Mouse (Mus musculus) CD4-positive, CD25-positive, alpha-beta regulatory T cell, adult 2 months (primary cell): Measurements from ENCODE around the gene Xrn2.
"Not testable (repeated sequence)": the region's sequence is repeated elsewhere in the genome, so short reads cannot be mapped to it uniquely, and the experiment has no call there.

Source experiments
- DNase-seq: peaks from one replicate; pipeline ENCODE4 v3.0.0-alpha.2; 2012; ENCODE audit warnings: low read depth, low spot score

Gene Xrn2

DNA sequence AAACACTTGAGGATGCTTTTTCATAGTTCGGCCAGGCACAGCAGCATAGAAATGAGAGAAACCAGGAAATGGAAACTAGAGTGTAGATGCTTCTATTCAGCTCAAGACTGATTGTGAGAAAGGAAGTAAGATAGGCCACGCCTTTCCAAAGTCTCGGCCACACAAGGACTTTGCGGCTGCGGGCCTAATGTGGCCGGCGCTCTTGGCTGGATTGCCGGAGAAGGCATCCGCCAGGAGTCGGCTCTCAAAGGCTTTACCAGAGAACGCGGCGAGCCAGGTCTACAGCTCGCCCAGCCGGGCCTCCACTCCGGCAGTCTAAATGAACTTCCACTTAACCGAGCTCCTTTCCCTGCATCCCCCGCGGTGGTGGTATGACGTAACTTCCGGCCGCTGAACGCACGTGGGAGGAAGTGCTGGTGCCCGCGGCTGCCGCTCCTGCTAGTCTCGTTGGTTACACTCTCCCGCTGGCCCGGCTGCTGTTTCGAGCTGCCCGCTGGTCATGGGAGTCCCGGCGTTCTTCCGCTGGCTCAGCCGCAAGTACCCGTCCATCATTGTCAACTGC lies at the start of gene Xrn2:
Gene Xrn2 (plus strand): TSS at position 374 of the 562 bp plus-strand sequence.
- peak; percentile 97 for DNase-seq

DNA sequence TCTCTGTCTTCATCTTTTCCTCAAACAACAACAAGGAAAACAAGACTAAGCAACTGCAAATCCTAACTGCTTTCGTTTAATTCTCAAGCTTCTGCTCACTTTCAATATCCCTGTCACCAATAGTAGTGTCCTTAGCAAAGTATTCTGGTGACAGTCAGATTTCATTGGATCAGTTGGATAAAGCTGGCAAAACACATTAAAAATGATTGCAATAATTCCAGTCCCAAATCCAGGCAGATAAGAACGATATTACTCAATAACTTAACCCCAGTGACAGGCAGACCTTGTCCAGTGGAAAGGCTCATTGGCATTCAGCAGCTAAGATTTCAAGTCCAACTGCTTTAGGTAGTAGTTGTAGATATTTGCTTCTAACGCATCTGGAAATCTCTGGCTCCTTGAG lies 37.8 kb upstream of the Xrn2 start:
- no peak for DNase-seq

DNA sequence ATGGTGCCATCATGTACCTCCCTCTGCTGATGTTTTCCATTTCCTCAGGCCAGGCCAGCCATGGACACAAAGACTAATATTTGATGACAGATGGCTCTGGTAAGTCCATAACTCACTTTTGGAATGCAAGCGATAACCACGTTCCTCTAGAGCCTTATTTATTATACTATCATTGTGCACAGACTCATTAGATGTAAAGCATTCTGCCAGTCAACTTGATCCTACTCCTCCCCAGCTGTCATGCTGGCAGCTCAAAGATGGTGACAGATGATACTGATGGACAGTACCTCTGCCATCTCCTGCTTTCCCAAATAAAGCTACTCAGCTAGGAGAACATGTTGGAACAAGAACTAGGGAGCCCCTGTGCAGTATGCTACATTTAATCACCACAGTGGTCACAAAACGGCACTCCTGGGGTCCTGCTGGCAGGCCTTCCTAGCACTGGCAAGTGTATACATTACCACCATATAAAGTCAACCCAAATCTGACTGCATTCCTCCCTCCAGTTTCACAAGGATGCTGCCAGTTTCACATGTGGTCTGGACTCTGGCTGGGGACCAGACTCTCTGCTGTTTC lies 37.3 kb upstream of the Xrn2 start:
- DNase-seq, result no peak

GRCm38 (mm10) chr2:146982786-146983185 lies 30.0 kb upstream of the Xrn2 start:
- no peak for DNase-seq

DNA sequence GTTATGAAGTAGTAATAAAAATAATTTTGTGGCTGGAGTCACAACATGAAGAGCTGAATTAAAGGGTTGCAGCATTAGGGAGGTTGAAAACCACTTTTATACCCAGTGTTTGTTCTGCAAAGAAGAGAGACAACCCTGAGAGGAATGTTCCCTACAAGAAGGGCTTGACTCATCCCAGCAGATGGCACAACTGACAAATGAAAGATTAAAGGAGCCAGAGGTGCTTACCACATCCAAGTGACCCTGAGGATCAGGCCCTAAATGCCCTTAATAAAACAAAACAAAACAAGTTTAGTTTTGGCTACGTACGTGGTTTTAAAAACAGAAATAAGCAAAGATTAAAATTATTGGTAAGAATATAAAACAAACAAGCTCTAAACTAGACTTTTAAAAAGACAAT lies 28.0 kb upstream of the Xrn2 start:
- no peak for DNase-seq

DNA sequence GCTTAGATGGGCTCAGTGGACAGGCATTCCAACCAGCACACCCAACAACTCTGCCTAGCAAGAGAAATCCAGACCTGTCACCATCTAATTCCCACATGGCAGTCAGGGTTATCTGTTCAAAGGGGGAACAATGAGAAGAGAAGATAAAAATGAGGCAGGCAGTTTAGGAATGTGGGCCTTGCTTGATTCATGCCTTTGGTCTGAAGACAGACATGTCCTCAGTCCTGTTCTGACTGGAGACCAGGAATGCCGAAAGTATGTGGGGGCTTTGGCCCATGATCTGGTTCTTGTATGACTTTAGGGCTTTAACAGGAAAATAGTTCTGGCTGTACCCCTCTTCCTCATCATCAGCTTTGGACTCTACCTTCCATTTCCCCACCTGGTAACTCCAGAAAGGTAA lies 27.0 kb upstream of the Xrn2 start:
- no peak for DNase-seq

DNA sequence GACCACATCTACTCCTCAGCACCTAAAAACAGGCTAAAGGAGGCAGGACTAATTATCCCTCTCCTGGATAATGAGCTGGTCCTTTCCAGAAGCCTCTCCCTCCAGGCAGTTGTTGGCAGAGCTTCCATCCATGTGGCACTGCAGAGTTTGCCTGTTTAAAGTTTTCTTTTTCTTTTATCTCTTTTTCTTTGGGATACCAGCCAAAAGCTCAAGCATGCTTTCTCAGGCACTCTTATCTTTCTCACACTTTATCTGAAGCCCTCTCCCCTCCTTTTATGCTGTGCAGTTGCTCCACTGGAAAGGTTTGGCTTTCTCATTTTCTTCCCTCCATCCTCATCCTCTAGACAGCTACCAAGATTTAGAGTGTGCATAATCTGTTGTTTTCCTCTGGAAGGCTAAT lies 26.4 kb upstream of the Xrn2 start:
- no peak for DNase-seq

DNA sequence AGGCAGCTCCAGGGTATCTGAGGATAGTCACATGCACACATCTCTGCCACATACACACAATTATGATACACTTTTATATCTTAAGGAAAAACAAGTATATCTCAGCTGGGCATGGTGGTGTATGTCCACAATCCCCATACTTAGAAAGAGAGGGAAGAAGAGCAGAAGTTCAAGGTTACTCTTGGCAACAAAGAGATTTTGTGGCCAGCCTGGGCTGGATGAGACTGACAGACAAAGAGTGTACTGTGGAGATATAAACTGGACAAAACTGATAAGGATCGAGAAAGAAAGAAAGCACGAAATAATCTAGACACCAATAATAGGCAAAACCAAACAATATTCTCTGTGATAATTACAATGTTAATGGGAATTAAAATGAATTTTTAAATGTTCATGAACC lies 5.5 kb upstream of the Xrn2 start:
- no peak for DNase-seq

DNA sequence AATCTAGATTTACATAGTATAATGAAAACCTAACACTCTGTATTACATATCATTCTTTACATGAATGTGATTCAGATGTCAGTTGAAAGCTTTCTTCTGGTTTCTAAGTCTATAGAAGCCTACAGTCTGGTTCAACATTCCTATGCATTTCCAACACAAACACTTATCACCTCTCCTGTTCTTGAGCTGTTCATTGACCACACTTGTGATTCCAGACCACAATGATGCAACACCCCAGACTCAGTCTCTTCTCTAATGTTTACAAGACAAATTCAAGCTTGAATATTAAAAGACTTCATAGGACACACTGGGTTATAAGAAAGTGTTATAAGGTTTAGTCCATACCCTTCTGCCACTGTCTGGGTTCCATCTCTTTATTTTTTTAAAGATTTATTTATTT lies 3.7 kb upstream of the Xrn2 start:
- DNase-seq, result no peak

DNA sequence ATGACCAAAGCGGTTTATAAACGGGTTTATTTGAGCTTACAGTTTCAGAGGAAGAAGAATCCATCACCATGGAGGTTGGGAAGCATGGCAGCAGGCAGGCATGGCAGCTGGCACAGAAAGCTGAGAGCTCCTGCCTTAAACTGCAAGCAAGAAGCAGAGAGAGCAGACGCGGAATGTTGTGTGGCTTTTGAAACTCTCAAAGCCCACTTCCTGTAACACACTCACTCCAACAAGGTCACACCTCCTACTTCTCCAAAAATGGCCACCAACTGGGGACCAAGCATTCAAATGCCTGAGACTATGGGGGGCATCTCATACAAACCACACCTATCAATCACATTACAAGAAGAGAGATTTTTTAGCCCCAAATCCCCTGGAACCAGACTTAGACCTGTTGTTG lies 2.7 kb upstream of the Xrn2 start:
- peak; percentile 20 for DNase-seq

GRCm38 (mm10) chr2:147010952-147011351 lies 1.8 kb upstream of the Xrn2 start:
- DNase-seq, result peak; percentile 9

DNA sequence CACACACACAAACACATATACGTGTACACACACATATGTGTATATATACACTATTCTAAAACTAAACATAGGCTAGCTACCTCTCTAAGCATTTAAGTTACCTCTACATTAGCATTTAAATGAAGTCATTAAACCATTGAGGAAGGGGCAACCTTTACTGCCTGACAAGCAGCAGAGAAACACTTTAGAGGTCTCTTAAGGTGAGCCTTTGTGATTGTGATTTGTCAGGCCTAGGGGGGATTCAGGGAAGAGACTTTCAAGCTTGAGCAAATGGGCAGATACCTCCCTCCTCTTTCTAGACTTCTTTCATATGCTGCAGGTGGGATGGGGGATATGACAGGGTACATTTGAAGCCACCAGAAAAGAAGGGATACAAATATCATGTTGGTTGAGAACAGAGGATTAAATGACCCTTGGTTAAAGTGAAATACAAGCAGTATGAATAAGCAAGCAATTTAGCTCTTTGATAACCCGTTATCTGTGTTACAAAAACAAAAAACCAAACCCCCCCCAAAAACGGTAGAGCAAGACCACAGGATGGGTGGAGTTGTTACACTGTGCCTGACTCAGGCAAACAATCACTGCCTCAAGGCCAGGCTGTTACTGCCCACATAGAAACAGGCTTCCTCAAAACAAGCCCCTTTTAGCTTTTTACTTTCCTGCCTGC lies 1.2 kb upstream of the Xrn2 start:
- DNase-seq, result peak; percentile 49

DNA sequence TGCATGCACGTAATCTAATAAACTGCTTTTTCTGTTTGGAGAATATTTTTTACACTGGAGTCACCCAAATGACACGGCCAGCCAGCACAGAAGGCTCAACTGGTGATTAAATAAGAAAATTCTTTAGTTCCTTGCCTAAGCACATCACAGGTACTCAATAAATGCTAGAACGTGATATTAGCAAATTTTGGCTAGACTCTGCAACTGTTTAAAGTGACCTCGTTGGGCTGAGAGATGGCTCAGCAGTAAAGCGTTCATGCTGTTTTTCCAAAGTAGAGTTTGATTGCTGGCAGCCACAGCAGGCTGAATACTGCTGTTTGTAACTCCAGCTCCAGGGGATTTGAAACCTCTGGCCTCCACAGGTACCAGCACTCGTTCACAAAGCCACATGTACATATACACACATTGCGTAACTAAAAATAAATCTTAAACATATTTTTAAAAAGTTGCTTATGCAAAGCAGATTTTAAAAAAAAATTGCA lies 614 bp upstream of the Xrn2 start:
- no peak for DNase-seq

GRCm38 (mm10) chr2:147013194-147013969 lies 586 bp downstream of the Xrn2 start:
- DNase-seq, result peak; percentile 78

DNA sequence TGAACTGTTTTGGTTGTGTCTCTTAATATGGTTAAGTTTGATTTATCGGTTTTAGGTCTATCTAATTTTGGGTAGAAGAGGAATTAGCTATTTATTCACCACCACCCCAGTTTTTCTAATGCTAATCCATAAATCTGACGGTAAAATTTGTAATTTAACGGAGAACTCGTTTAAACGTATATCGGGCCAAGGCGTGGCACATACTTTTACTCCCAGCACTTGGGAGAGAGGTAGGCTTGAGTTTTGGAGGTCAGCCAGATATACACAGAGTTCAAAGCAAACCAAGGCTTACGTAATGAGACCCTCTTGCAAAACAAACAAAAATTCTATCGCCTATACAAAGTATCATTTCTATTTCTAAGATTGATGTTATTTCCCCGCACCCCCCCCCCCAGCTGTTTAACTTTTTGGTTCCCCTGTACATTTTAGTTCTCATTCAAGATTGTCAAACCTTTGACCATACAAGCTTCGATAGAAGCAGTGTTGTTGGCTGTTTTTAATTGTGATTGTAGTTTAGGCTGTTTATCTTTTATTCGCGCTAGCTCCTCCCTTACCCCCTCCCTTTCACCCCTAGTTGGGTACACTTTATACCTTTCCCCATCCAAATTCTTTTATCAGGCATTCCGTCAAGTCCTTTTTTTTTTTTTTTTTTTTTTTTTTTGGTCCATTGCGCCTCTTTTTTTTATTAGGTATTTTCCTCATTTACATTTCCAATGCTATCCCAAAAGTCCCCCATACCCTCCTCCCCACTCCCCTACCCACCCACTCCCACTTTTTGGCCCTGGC lies 1.5 kb downstream of the Xrn2 start:
- peak; percentile 20 for DNase-seq

DNA sequence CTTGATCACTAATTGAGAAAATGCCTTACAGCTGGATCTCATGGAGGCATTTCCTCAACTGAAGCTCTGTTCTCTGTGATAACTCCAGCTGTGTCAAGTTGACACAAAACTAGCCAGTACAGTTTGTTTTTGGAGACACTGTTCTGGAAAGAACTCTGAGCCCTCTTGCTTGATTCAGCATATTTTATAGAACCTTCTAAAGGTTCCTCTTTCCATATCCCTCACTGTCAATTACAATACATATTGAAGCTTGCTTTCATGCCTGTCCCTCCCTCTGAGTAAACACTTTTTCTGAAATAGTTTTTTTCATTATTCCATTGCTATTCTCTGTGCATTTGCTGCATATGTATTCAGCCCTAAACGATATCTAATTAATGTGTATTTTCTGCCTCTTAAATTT lies 9.2 kb downstream of the Xrn2 start:
- not testable (repeated sequence) for DNase-seq

DNA sequence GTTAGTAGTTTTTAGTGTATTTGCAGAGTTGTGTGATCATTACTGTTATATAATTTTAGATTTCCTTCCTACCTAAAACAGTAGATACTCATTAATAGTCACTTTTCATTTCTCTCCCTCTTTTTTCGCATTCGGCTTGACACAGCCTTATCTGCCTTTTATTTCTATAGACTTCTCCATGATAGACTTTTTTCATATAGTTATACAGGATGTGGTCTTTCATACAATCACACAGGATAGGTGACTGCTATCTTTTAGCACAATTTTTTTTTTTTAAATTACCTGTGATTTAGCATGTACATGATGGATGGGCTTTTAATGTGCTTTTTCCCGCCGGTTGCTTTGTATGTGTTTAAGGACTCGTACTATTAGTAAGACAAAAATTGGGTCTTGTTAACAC lies 10.3 kb downstream of the Xrn2 start:
- no peak for DNase-seq

DNA sequence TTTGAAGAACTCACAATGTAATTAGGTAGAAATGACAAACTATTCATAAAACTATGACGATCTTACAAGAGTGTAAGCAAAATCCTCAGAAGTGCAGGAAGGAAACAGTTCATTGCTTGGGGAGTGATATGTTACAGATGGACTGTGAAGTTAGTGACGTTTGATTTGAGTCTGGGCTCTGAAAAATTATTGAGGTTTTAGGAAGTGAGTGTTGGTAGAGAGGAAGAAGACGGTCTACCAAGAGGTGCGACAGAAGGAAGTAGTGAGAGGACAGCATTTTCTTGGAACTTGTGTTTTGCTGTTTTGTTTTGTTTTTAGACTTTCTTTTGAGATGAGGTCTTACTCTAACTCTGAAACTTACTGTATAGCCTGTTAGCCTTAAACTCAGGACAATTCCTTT lies 10.8 kb downstream of the Xrn2 start:
- DNase-seq, result no peak

- DNase-seq, result no peak
Measured at GRCm38 (mm10) chr2:147033065-147033464, 20.3 kb downstream of the Xrn2 start.

- DNase-seq, result no peak
Measured at GRCm38 (mm10) chr2:147035864-147036263, 23.1 kb downstream of the Xrn2 start.

DNA sequence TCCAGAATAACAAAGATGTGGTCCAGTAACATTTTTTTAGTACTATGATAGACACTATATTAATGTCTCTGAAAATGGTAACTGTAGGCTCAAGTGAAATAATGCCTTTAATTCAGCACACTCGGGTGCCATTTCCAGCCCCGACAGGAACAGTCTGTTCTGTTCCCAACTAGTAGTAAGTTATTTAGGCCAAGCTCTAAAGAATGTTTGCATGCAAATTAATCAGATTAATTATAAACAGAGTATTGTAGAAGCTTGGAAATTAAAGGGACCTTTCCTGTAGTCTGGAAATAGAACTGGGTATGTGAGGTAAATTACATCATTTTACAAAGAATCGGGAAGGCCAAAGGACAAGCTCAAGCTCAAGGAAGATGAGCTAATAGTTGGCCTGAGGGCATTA lies 34.3 kb downstream of the Xrn2 start:
- DNase-seq, result no peak
